Comparison of ENCODE assay signal across 30 mouse cellular contexts in genomic region chrX:74233196-74233595, GRCm38 (mm10).
"Had no signal": no experiment of that assay in that cellular context is flagged by ENCODE, and none has a peak within 500 bp of the region (broad histone marks: within the 10 kb centered on the region; RNA-seq: fewer than 3 reads in every experiment).

No protein-coding gene starts in this region.

- DNase-seq: left cerebral cortex, postnatal 4 days; liver; liver, embryonic 13.5 days; liver, postnatal 0 days; lung, adult 18-20 months; lung, adult 2 months; lung, embryonic 14.5 days; lung, postnatal 10 days; lung, postnatal 14 days; lung, postnatal 36 days; lung, postnatal 4 days; midbrain, embryonic 14.5 days had no signal

- H3K9me3 ChIP-seq: limb, embryonic 10.5 days; limb, embryonic 12.5 days; limb, embryonic 13.5 days; limb, embryonic 15.5 days; liver, embryonic 12.5 days; liver, embryonic 13.5 days; liver, embryonic 15.5 days; lung, embryonic 15.5 days; megakaryocyte, embryonic 14.5 days; midbrain, embryonic 10.5 days; midbrain, embryonic 12.5 days; midbrain, embryonic 13.5 days had no signal

- H3K4me1 ChIP-seq: limb, embryonic 10.5 days; limb, embryonic 12.5 days; limb, embryonic 13.5 days; limb, embryonic 15.5 days; liver, embryonic 12.5 days; liver, embryonic 13.5 days; liver, embryonic 15.5 days; lung, embryonic 15.5 days; midbrain, embryonic 10.5 days; midbrain, embryonic 12.5 days; midbrain, embryonic 13.5 days had no signal

- ATAC-seq: liver, embryonic 12.5 days; liver, postnatal 0 days; lung, postnatal 0 days; midbrain, embryonic 13.5 days; midbrain, embryonic 16.5 days had no signal

- H3K4me2 ChIP-seq: limb, embryonic 12.5 days; limb, embryonic 13.5 days; limb, embryonic 15.5 days; liver, embryonic 11.5 days; liver, embryonic 12.5 days; liver, embryonic 13.5 days; liver, embryonic 15.5 days; lung, embryonic 14.5 days; lung, embryonic 15.5 days; midbrain, embryonic 12.5 days; midbrain, embryonic 13.5 days had no signal

- H3K27me3 ChIP-seq: limb, embryonic 12.5 days; limb, embryonic 13.5 days; limb, embryonic 15.5 days; liver, embryonic 12.5 days; liver, embryonic 13.5 days; liver, embryonic 15.5 days; lung, embryonic 15.5 days; midbrain, embryonic 12.5 days; midbrain, embryonic 13.5 days had no signal

- H3K9ac ChIP-seq: limb, embryonic 12.5 days; limb, embryonic 13.5 days; limb, embryonic 15.5 days; liver, embryonic 12.5 days; liver, embryonic 13.5 days; liver, embryonic 14.5 days; liver, embryonic 15.5 days; liver, postnatal 0 days; lung, embryonic 14.5 days; lung, embryonic 15.5 days; midbrain, embryonic 12.5 days; midbrain, embryonic 13.5 days had no signal

- H3K27ac ChIP-seq: left cerebral cortex, adult 2 months; limb, embryonic 10.5 days; limb, embryonic 12.5 days; limb, embryonic 13.5 days; limb, embryonic 15.5 days; liver, embryonic 12.5 days; liver, embryonic 13.5 days; liver, embryonic 14.5 days; liver, embryonic 15.5 days; lung, embryonic 15.5 days; macrophage; midbrain, embryonic 10.5 days; midbrain, embryonic 12.5 days; midbrain, embryonic 13.5 days had no signal

- H3K4me3 ChIP-seq: left cerebral cortex, adult 2 months; limb, embryonic 10.5 days; limb, embryonic 12.5 days; limb, embryonic 13.5 days; limb, embryonic 15.5 days; liver, embryonic 12.5 days; liver, embryonic 13.5 days; liver, embryonic 15.5 days; lung, embryonic 15.5 days; megakaryocyte, embryonic 14.5 days; midbrain, embryonic 10.5 days; midbrain, embryonic 12.5 days; midbrain, embryonic 13.5 days; myocyte had no signal
